Mouse (Mus musculus) urinary bladder, postnatal 36 days (tissue): ENCODE results near the gene Sugct.
A peak's percentile ranks its signal among the peaks of the same experiment; 100 is the strongest.

ENCODE experiments used
- DNase-seq, 2 experiments: peaks; one replicate each; pipeline ENCODE4 v3.0.0; 2022; ENCODE audit warnings: low spot score in 2 of 2, mixed read lengths in 1 of 2

Sugct gene

GRCm38 (mm10) chr13:17038341-17038740, 657.0 kb downstream of the Sugct start:
- DNase-seq = no peak

GRCm38 (mm10) chr13:17037899-17038298, 657.5 kb downstream of the Sugct start:
- DNase-seq = no peak

GRCm38 (mm10) chr13:17030761-17031160, 664.6 kb downstream of the Sugct start:
- no peak for DNase-seq

- DNase-seq = peak; percentile 17 to 21
Observed at GRCm38 (mm10) chr13:17028595-17028994, 666.8 kb downstream of the Sugct start.

- no peak for DNase-seq
Observed at GRCm38 (mm10) chr13:17027846-17028529, 667.4 kb downstream of the Sugct start.

GRCm38 (mm10) chr13:17027001-17027400, 668.4 kb downstream of the Sugct start:
- DNase-seq = no peak

- no peak for DNase-seq
Observed at GRCm38 (mm10) chr13:16996464-16996863, 698.9 kb downstream of the Sugct start.

GRCm38 (mm10) chr13:16995321-16995720, 700.0 kb downstream of the Sugct start:
- DNase-seq = no peak

- no peak for DNase-seq
Observed at GRCm38 (mm10) chr13:16977743-16978142, 717.6 kb downstream of the Sugct start.

GRCm38 (mm10) chr13:16971277-16971676, 724.1 kb downstream of the Sugct start:
- no peak for DNase-seq

- no peak for DNase-seq
Observed at GRCm38 (mm10) chr13:16968995-16969394, 726.4 kb downstream of the Sugct start.

- no peak for DNase-seq
Observed at GRCm38 (mm10) chr13:16964823-16965475, 730.4 kb downstream of the Sugct start.

- DNase-seq = no peak
Observed at GRCm38 (mm10) chr13:16952045-16952444, 743.3 kb downstream of the Sugct start.

GRCm38 (mm10) chr13:16939466-16939811, 755.9 kb downstream of the Sugct start:
- no peak for DNase-seq

- DNase-seq = no peak
Observed at GRCm38 (mm10) chr13:16938552-16939465, 756.5 kb downstream of the Sugct start.

GRCm38 (mm10) chr13:16937422-16938202, 757.7 kb downstream of the Sugct start:
- DNase-seq = peak; percentile 4 to 11

- no peak for DNase-seq
Observed at GRCm38 (mm10) chr13:16935029-16935428, 760.3 kb downstream of the Sugct start.

- no peak for DNase-seq
Observed at GRCm38 (mm10) chr13:16933600-16933999, 761.8 kb downstream of the Sugct start.

GRCm38 (mm10) chr13:16921305-16921704, 774.0 kb downstream of the Sugct start:
- DNase-seq = no peak

- DNase-seq = no peak
Observed at GRCm38 (mm10) chr13:16915697-16916096, 779.7 kb downstream of the Sugct start.

- no peak for DNase-seq
Observed at GRCm38 (mm10) chr13:16912214-16912613, 783.1 kb downstream of the Sugct start.

GRCm38 (mm10) chr13:16906974-16907373, 788.4 kb downstream of the Sugct start:
- no peak for DNase-seq
